Mouse (Mus musculus) erythroblast, embryonic 14.5 days (primary cell): Measurements from ENCODE around the gene Notch1. TPM values are rescaled to one million over a fixed set of nuclear protein-coding genes. Genes with fewer than 3 reads are reported as not detected.

Experiments used
- H3K27me3 ChIP-seq: 2 replicates; pipeline ENCODE4 v1.6.1; 2012; ENCODE audit warnings: inconsistent platforms; ENCODE audit not compliant: control insufficient read depth
- H3K36me3 ChIP-seq: 2 replicates; pipeline ENCODE4 v1.6.1; 2012; ENCODE audit warnings: mild to moderate bottlenecking, inconsistent platforms; ENCODE audit not compliant: control insufficient read depth
- H3K4me1 ChIP-seq: 2 replicates; pipeline ENCODE4 v1.6.1; 2012; ENCODE audit warnings: inconsistent platforms; ENCODE audit not compliant: control insufficient read depth
- H3K4me3 ChIP-seq: replicated peaks from 2 replicates; pipeline ENCODE3; 2012; ENCODE audit warnings: moderate library complexity, mild to moderate bottlenecking, inconsistent platforms
- H3K9me3 ChIP-seq: 2 replicates; pipeline ENCODE4 v1.6.1; 2012; ENCODE audit warnings: low read length, inconsistent platforms, mixed read lengths; ENCODE audit not compliant: control insufficient read depth
- GATA1 ChIP-seq: IDR thresholded peaks from 2 replicates; pipeline ENCODE4 v1.6.1; 2012; ENCODE audit warnings: low read length, inconsistent platforms, mixed read lengths
- TAL1 ChIP-seq: IDR thresholded peaks from 3 replicates; pipeline ENCODE4 v1.6.1; 2012; ENCODE audit warnings: low read length, inconsistent platforms, mixed read lengths
- polyA plus RNA-seq: library from polyadenylated mRNA; stranded (reverse); fragments of >175 nt; gene quantifications from 2 replicates; pipeline ENCODE4 v1.2.3, GENCODE M21; 2012

Gene Notch1
- polyA plus RNA-seq, 1 experiment, result 0.41 TPM

DNA sequence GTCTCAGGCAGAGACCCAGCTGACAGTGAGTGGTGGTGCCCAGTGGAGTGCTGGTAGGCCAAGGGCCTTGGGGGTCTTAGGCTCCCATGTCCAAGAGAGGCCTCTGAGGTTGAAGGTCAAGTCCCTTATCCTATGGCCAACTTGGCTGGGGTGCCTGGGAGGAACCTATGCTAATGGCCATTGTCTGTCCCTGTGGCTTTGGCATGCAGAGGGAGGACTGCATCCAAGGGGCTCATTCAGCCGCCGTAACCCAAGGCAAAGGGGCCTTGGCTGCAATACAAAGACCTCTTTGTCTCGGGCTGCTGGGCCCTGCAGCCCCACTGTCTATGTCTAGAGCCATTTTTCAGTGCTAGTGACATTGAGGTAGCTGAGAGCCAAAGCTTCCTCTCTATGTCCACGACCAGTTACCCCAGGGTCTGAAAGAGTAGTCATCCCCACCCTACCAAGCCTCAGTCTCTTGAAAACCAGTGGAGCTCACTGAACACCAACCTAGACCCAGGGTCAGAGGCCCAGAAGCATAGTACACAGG is 19.1 kb upstream of the Notch1 start:
- Histone ChIP-seq H3K9me3 (peaks cover 7% of the 10 kb centered on the region; the same call in 1 of the 2 replicates), H3K27me3 (no peaks in the 10 kb centered on the region), H3K4me1 (no peaks in the 10 kb centered on the region), H3K4me3 (no peak overlapping the region), H3K36me3 (no peaks in the 10 kb centered on the region)
- TF ChIP-seq TAL1 (no peak), GATA1 (no peak)

DNA sequence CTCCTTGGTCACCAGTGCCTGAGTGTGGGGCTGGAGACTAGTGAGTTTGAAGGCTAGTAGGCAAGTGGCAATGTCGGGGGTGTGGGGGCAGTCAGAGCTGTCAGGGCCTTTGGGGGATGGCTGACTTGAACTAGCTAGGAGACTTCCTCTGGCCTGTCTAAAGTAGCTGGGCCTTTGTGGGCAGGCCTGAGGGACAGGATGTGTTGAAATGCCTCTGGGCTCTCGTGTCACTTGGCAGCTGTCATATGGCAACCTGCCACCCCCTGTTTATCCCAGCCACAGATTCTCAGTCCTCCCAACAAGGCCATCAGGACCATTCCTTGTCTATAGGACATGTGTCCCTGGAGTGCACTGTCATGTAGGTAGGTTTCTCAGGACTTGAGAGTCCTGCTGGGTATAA is 18.2 kb upstream of the Notch1 start:
- no peak for TF ChIP-seq TAL1
- no peak for TF ChIP-seq GATA1
- no peaks in the 10 kb centered on the region for H3K27me3 ChIP-seq

DNA sequence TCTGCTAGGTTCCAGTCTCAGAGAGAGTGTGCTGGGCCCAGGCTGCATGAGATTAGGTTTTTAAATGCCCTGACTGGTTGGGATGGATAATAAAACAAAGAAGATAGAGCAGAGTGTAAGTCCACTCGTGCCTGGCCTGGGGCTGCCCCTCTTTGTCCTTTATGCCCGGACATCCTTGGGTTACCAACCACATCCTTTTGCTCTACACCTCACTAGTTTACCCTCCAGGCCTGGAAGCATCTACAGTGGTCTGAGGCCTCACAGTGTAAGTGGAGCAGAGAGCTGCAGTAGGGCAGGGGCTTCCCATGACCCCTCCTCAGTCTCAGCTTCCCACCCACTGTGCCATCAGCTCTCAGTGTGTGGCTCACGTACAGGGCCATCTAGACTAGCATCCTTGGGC is 17.7 kb upstream of the Notch1 start:
- H3K36me3 ChIP-seq, result no peaks in the 10 kb centered on the region
- H3K4me1 ChIP-seq, result no peaks in the 10 kb centered on the region
- H3K9me3 ChIP-seq, result peaks cover 7% of the 10 kb centered on the region; the same call in 1 of the 2 replicates
- no peak for TF ChIP-seq TAL1
- no peak for TF ChIP-seq GATA1
- H3K27me3 ChIP-seq, result no peaks in the 10 kb centered on the region
- no peak overlapping the region for H3K4me3 ChIP-seq

More for the DNA sequence above, 18.2 kb upstream of the Notch1 start:
- H3K4me3 ChIP-seq, result no peak overlapping the region
- H3K36me3 ChIP-seq, result no peaks in the 10 kb centered on the region
- no peaks in the 10 kb centered on the region for H3K4me1 ChIP-seq
- H3K9me3 ChIP-seq, result peaks cover 7% of the 10 kb centered on the region; the same call in 1 of the 2 replicates

- H3K27me3 ChIP-seq, result no peaks in the 10 kb centered on the region
- no peaks in the 10 kb centered on the region for H3K36me3 ChIP-seq
- H3K4me3 ChIP-seq, result no peak overlapping the region
- peaks cover 7% of the 10 kb centered on the region; the same call in 1 of the 2 replicates for H3K9me3 ChIP-seq
- TF ChIP-seq GATA1, result no peak
- TF ChIP-seq TAL1, result no peak
- H3K4me1 ChIP-seq, result no peaks in the 10 kb centered on the region
Observed at GRCm38 (mm10) chr2:26533249-26533648, 16.8 kb upstream of the Notch1 start.

GRCm38 (mm10) chr2:26531829-26532228 is 15.4 kb upstream of the Notch1 start:
- Histone ChIP-seq H3K27me3 (no peaks in the 10 kb centered on the region), H3K36me3 (no peaks in the 10 kb centered on the region), H3K4me3 (no peak overlapping the region), H3K4me1 (no peaks in the 10 kb centered on the region), H3K9me3 (peaks cover 7% of the 10 kb centered on the region; the same call in 1 of the 2 replicates)
- TF ChIP-seq GATA1 (no peak), TAL1 (no peak)

DNA sequence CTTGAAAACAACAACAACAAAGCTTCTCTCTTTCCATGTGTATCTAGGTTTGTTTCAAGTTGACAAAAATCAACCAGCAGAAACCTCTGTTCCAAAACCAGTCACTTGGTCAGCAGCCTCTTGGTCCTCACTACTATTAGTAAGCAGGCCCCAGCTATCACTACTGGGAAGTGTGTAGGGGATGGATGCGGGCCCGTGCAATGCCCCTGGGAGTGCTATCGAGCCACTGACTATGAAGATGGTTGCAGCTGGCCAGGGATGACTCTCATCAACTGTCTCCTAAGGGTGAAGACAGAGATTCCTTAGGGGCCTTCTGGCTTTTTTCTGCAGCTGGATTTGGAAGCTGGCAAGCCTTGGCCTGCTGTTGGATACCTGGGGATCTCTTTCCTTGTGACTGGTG is 13.4 kb upstream of the Notch1 start:
- H3K36me3 ChIP-seq, result no peaks in the 10 kb centered on the region
- H3K9me3 ChIP-seq, result peaks cover 7% of the 10 kb centered on the region; the same call in 1 of the 2 replicates
- no peaks in the 10 kb centered on the region for H3K4me1 ChIP-seq
- no peak for TF ChIP-seq TAL1
- H3K4me3 ChIP-seq, result no peak overlapping the region
- no peaks in the 10 kb centered on the region; the same call in 1 of the 2 replicates for H3K27me3 ChIP-seq

DNA sequence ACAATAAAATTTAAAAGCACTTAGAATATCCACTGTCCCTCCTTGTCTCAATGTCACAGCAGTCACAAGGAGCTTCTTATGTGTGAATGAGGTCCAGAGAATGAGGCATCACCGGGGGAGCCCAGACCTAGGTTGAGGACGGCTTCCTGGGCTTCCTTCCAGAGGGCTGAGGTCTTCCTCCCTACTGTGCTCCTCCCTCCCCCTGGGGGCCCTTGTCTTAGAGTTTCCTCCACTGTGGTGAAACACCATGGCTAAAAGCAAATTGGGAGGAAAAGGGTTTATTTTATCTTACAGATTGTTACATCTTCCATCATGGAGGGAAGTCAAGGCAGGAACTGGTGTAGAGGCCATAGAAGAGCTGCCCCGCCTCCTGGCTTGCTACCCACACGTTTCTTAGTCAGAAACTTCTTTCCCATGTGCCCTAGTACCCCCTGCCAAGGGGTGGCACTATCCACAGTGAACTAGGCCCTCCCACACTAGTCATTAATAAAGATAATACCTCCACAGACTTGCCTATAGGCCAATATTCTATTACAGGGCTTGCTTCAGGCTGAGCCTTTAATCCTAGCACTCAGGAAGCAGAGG is 12.8 kb upstream of the Notch1 start:
- TF ChIP-seq TAL1, result no peak
- no peak for TF ChIP-seq GATA1
- H3K27me3 ChIP-seq, result no peaks in the 10 kb centered on the region; the same call in 1 of the 2 replicates
- H3K36me3 ChIP-seq, result no peaks in the 10 kb centered on the region
- H3K4me3 ChIP-seq, result no peak overlapping the region
- H3K9me3 ChIP-seq, result peaks cover 7% of the 10 kb centered on the region; the same call in 1 of the 2 replicates
- no peaks in the 10 kb centered on the region for H3K4me1 ChIP-seq

GRCm38 (mm10) chr2:26526443-26527257 is 10.2 kb upstream of the Notch1 start:
- H3K9me3 ChIP-seq, result no peaks in the 10 kb centered on the region
- H3K4me1 ChIP-seq, result no peaks in the 10 kb centered on the region
- no peaks in the 10 kb centered on the region for H3K36me3 ChIP-seq
- TF ChIP-seq TAL1, result no peak
- no peak for TF ChIP-seq GATA1
- H3K27me3 ChIP-seq, result no peaks in the 10 kb centered on the region; the same call in 1 of the 2 replicates
- H3K4me3 ChIP-seq, result no peak overlapping the region

DNA sequence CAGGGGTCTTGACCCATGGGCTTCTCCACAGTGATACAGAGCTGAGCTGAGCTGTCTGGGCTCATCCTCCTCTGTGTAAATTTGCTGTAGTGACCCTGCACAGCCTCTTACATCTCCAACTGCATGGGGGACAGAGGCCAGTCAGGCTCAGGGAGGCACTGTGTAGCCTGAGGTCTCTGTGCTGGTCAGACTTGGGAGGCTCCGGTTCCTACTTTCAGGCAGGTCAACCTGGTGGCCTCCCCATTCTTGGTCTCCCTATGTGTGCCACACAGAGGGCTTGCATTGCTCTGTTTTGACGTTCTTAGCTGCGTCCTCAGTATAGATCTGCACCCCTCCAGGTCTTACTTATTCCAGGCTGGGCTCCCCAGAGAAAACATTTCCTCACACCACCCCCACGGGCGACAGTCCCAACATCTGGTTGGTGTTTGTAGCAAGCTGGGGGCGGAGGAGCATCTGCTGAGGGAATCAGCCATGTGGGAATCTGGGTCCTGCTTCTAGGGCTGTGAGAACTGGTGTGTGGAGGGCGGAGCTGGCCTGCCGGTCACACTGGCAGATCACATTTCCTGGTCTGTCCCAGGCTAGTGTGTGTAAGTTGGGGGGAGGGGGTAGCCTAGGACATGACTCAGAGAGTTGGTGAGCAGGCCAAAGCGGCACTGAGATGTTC is 9.0 kb upstream of the Notch1 start:
- Histone ChIP-seq H3K36me3 (no peaks in the 10 kb centered on the region), H3K9me3 (no peaks in the 10 kb centered on the region), H3K27me3 (no peaks in the 10 kb centered on the region; the same call in 1 of the 2 replicates), H3K4me3 (no peak overlapping the region), H3K4me1 (no peaks in the 10 kb centered on the region)
- TF ChIP-seq GATA1 (no peak), TAL1 (no peak)
